Mouse (Mus musculus) kidney, adult 8-10 months (tissue): ENCODE measurements at regions not wholly inside any gene's neighbourhood (a gene's known extent, or its start where the extent isn't known, plus 50 kb on each side); places are given as distances from the start of the nearest gene placed in this dataset.

Experiments used
- DNase-seq, 2 experiments: peaks; one replicate each; pipeline ENCODE4 v3.0.0; 2022

GRCm38 (mm10) chr17:3962176-3962575 lies 266.1 kb upstream of the Nox3 start:
- no peak for DNase-seq

DNA sequence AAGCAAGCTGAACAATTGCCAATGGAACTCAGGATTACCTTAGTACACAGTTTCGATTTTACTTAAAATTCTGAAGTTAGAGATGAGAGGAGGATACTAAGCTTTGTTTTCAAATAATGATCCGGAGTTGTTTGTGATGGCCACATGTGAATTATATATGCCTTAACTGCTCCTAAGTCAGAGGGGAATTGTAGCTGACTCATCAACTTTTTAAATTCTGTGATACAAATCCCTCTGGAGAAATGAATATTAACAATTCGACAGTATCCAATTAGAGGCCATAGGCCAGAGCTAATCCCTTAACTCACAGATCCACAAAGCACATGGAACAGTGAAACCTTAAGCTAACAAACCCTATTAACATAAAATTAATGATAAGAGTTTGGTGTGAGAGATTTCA lies 250.5 kb upstream of the Nox3 start:
- no peak for DNase-seq

- no peak for DNase-seq
These were observed 240.3 kb upstream of the Nox3 start for GRCm38 (mm10) chr17:3936361-3936760.

- DNase-seq, result no peak
These were observed 237.1 kb upstream of the Nox3 start for GRCm38 (mm10) chr17:3933208-3933607.

DNA sequence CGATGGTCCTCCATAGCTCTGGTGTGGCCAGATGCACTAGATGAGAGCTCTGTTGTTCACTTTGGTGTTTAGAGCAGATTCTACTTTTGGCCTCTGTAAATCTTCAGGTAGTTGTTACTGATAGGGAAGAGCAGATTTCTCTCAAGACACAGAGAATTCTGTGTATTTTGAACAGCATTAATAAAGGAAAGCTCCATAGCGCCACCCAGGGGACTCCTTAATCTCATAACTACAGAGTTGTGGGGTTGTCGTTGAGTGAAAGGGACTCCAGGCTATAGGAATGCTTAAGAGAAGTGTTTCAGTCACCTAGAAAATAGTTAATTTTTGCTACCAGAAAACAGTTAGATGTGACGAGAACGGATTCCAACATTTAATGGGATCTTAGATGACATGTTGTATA lies 236.0 kb upstream of the Nox3 start:
- no peak for DNase-seq

DNA sequence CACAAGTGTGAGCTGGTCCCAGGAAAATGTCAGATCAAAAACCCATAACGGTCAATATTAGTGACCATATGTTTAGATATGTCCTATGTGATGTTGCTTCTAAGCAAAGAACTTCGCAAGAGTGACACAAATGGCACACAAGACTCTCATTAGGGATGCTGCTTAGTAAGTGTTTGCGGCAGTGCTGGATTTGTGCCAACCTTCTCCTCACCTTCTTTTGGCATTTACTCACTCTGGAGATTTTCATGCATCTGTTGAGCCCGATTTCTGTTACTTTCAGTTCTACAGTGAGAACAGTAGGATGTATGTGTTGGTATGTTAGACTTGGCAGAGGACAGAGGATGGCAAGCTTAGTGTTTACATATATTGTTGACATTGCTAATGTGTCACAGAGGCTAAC lies 231.0 kb upstream of the Nox3 start:
- no peak for DNase-seq

- no peak for DNase-seq
These were observed 224.2 kb upstream of the Nox3 start for GRCm38 (mm10) chr17:3920282-3920681.

- no peak for DNase-seq
These were observed 196.8 kb upstream of the Nox3 start for GRCm38 (mm10) chr17:3892826-3893225.

DNA sequence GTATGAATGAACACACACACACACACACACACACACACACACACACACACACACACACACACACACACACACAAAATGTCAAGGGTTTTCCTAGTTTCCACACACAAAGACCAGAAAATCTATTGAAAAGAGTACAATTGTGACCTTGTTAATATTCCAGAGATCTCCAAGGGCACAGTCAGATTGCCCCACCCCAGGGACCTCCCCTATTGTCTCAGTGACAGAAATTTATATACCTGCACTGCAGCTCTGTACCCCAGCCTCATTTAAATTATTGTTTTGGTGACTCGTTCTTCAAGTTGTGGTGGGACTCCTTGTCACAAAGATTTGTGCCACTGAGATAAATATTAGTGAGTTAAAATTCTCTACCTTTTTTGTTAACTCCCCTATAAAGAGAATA lies 187.1 kb upstream of the Nox3 start:
- no peak for DNase-seq

GRCm38 (mm10) chr17:3879075-3879474 lies 183.0 kb upstream of the Nox3 start:
- DNase-seq, result no peak

DNA sequence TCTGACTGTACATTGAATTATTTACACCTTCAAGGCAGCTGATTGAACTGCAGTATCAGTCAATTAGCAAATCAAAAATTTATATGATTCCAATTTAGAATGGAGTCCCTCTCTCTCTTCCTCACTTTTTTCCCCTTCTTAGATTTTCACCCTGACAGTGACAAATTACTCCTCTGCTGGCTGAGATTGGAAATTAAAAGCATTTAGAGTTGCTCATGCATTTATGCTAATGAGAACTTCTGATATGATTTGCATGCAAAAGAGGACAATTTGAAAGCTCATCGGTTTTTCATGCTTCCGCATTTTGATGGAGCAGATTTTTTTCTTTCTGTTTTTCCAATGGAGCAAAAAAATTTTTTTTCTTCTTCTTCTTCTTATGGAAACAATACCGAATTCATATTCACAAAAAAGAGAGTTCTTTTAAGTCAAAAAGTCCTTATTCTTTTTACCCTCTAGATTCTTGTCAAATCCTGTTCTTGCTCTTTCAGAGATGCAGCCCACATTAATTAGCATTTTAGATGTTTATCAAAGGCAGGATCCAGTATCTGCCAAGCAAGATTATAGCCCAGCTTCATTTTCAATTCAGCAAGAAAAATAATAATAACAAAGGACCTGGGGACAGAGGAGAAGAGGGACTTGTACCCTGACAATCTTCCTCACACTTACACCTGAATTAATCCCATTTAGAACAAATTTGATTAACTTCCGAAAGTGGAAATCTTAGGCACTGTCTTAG lies 173.6 kb upstream of the Nox3 start:
- no peak for DNase-seq

DNA sequence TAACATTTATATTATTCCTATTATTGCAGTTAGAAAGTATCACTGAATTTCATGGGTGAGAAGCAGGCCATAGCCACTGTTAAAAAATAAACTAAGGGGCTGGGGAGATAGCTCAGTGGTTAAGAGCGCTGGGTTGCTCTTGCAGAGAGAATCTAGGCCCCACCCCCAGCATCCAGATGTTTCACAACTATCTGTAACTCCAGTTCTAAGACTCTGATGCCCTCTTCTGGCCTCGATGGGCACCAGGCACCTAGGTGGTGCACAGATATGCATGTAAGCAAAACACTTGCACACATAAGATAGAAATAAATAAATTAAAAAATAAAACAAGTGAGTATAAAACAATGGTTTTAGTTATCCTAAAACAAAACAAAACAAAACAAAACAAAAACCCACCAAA lies 166.3 kb upstream of the Nox3 start:
- peak in 1 of 2 experiments; percentile 4 for DNase-seq

DNA sequence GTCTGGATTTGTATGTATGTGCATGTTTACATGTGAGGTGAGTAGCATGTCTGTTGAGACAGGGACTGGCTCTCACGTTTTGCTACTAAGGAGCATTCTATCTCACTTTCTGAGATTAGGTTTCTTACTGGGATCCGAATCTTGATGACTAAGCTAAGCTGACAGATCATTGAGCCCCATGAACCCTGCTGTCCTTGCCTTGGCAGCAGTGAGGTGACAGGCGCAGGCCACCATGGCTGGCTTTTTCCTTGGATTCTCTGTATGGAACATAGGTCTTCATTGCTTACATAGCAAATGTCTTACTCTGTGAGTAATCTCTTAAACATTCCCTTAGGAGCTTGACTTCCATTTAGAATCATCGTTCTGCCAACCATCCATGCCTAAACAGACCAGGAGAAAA lies 140.3 kb upstream of the Nox3 start:
- no peak for DNase-seq

GRCm38 (mm10) chr17:3811187-3811586 lies 115.1 kb upstream of the Nox3 start:
- no peak for DNase-seq

- DNase-seq, result no peak
These were observed 107.4 kb upstream of the Nox3 start for GRCm38 (mm10) chr17:3803507-3803906.

GRCm38 (mm10) chr17:3792597-3792996 lies 96.5 kb upstream of the Nox3 start:
- peak; percentile 4 to 22 for DNase-seq

DNA sequence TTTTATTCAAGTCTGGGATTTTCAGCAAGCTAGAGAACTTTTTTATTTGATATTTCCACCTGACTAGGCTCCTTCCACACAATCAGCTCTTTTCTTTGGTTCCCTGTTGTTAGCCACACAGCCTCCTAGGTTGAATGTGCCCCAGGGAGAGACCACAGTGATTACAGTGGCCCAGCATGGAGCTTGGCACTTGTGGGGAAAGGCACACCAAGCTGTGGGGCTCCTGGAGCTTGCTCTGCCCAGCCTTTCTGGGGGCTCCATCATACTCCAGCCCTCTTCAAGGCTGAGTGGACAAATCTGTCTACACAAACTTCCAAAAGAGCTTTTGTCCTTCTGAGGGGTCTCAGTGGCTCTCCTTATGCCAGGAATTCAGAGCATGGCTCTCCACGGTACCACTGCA lies 86.1 kb upstream of the Nox3 start:
- no peak for DNase-seq

GRCm38 (mm10) chr17:3777691-3778090 lies 81.6 kb upstream of the Nox3 start:
- DNase-seq, result peak in 1 of 2 experiments; percentile 3

DNA sequence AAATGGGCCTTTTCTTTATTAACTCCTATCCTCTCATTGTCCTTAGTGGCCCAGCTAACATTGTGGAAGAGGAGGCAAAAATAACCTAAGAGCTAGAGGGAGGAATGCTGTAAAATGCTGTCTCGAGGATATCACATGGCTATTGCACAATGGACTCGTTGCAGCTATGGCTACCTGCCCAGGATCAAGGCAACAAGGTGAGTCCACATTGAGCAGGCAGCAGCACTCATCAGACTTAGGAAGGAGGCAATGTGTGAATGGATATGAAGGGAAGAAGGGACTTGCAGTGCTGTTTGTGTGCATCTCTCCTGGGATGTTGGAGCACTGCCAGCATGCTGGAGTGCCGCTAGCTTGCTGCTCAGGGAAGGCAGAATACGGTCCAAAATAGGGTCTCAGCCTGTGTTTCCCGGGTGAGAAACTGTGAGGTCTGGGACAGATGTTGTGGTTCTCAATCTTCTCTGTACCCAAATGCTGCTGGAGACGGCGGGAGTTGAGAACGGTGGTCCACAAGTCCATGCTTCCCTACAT lies 51.8 kb upstream of the Nox3 start:
- DNase-seq, result no peak
